9 mouse cellular contexts compared by ENCODE assay signal in the genomic region with DNA sequence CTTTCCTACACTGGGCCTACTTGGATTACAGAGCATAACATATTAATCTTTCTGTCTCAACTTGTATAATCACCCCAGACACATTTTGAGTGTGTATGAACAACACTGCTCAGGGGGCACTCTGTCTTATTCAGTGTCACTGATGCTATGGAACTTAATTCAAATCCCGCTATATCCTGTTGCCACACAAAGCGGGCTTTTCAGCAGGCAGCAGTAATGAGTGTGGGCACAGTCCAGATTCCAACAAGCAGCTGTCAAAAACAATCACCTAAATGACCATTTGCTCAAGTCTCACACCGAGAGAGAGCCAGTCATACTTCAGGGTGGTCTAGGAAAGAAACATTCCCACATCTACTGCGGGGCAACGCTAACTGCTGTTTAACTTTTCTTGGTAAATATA. TPM values are rescaled to one million over a fixed set of nuclear protein-coding genes. Genes with fewer than 3 reads are reported as not detected.
DNase-seq lines count a peak whose midpoint lies in the region; ATAC-seq and TF ChIP-seq lines count a peak whose summit lies in the region.
"Had no signal": no experiment of that assay in that cellular context is flagged by ENCODE, and none has a peak within 500 bp of the region (broad histone marks: within the 10 kb centered on the region; RNA-seq: fewer than 3 reads in every experiment).

No protein-coding gene starts in this region.

- 0 out of 2 replicates have a peak, but pooled peaks cover 2% of the 10 kb centered on the region for H3K27me3 ChIP-seq in kidney, embryonic 15.5 days
- H3K27me3 ChIP-seq in embryonic facial prominence, embryonic 12.5 days, result no peaks in the 10 kb centered on the region
- no peaks in the 10 kb centered on the region for H3K27me3 ChIP-seq in intestine, postnatal 0 days (replicated peaks; ENCODE audit: control insufficient read depth, insufficient read depth, low read length)
- peaks cover 5% of the 10 kb centered on the region; the same call in 1 of the 2 replicates for H3K27me3 ChIP-seq in neural tube, embryonic 12.5 days (replicated peaks)

- H3K4me2 ChIP-seq in kidney, embryonic 15.5 days, result peak overlapping the region; percentile 88
- H3K4me2 ChIP-seq in embryonic facial prominence, embryonic 12.5 days (replicated peaks), result peak overlapping the region; percentile 80
- H3K4me2 ChIP-seq in intestine, postnatal 0 days (replicated peaks; ENCODE audit: low read depth), result peak overlapping the region; percentile 98; the same call in 1 of the 2 replicates
- peak overlapping the region; percentile 78 for H3K4me2 ChIP-seq in neural tube, embryonic 12.5 days (replicated peaks)

- TF ChIP-seq CTCF in intestine, postnatal 0 days (IDR thresholded peaks at IDR 0.05; ENCODE audit: low read depth), result no peak

- H3K9me3 ChIP-seq in kidney, embryonic 15.5 days (replicated peaks), result no peaks in the 10 kb centered on the region
- H3K9me3 ChIP-seq in embryonic facial prominence, embryonic 12.5 days, result no peaks in the 10 kb centered on the region
- H3K9me3 ChIP-seq in intestine, postnatal 0 days (ENCODE audit: control insufficient read depth), result no peaks in the 10 kb centered on the region
- no peaks in the 10 kb centered on the region for H3K9me3 ChIP-seq in neural tube, embryonic 12.5 days

- H3K4me3 ChIP-seq in kidney, embryonic 15.5 days (replicated peaks), result peak overlapping the region; percentile 81
- peak overlapping the region; percentile 81 for H3K4me3 ChIP-seq in embryonic facial prominence, embryonic 12.5 days
- no peak overlapping the region for H3K4me3 ChIP-seq in intestine, postnatal 0 days (ENCODE audit: low read depth, low read length)
- no peak overlapping the region for H3K4me3 ChIP-seq in neural tube, embryonic 12.5 days

- H3K27ac ChIP-seq in kidney, embryonic 15.5 days, result no peak overlapping the region
- no peak overlapping the region for H3K27ac ChIP-seq in embryonic facial prominence, embryonic 12.5 days
- no peak overlapping the region for H3K27ac ChIP-seq in intestine, postnatal 0 days (ENCODE audit: low read depth, low read length)
- H3K27ac ChIP-seq in neural tube, embryonic 12.5 days, result no peak overlapping the region

- DNase-seq in kidney, postnatal 14 days, result no peak
- no peak for DNase-seq in urinary bladder, postnatal 14 days (ENCODE audit: low spot score)
- no peak for DNase-seq in c-Kit-positive CD71-positive TER-119-positive erythroid progenitor cells, embryonic 14.5 days (ENCODE audit: low spot score)
- no peak for DNase-seq in layer of hippocampus, postnatal 10 days (ENCODE audit: low spot score in 2 of 2)
- DNase-seq: cerebellum, adult 18-20 months had no signal

- peaks cover 60% of the 10 kb centered on the region for H3K4me1 ChIP-seq in kidney, embryonic 15.5 days
- H3K4me1 ChIP-seq in embryonic facial prominence, embryonic 12.5 days, result peaks cover 28% of the 10 kb centered on the region
- H3K4me1 ChIP-seq in intestine, postnatal 0 days (replicated peaks; ENCODE audit: control insufficient read depth, insufficient read depth, low read length), result no peaks in the 10 kb centered on the region
- peaks cover 29% of the 10 kb centered on the region for H3K4me1 ChIP-seq in neural tube, embryonic 12.5 days

- 49% methylated on average over 5 of the region's 5 CpGs for WGBS in kidney, embryonic 15.5 days
- 40% methylated on average over 5 of the region's 5 CpGs for WGBS in embryonic facial prominence, embryonic 12.5 days
- WGBS in intestine, postnatal 0 days, result 62% methylated on average over 5 of the region's 5 CpGs
- 31% methylated on average over 5 of the region's 5 CpGs for WGBS in neural tube, embryonic 12.5 days

- no peaks in the 10 kb centered on the region for H3K36me3 ChIP-seq in kidney, embryonic 15.5 days
- H3K36me3 ChIP-seq in embryonic facial prominence, embryonic 12.5 days, result no peaks in the 10 kb centered on the region
- no peaks in the 10 kb centered on the region for H3K36me3 ChIP-seq in intestine, postnatal 0 days (ENCODE audit: control insufficient read depth, insufficient read depth)
- no peaks in the 10 kb centered on the region for H3K36me3 ChIP-seq in neural tube, embryonic 12.5 days

- no peak for ATAC-seq in kidney, embryonic 15.5 days (replicated peaks; ENCODE audit: low FRiP score)
- no peak for ATAC-seq in embryonic facial prominence, embryonic 12.5 days (ENCODE audit: insufficient number of reproducible peaks, insufficient read depth, low FRiP score, low TSS enrichment)
- ATAC-seq in intestine, postnatal 0 days, result no peak
- no peak for ATAC-seq in neural tube, embryonic 12.5 days (ENCODE audit: low FRiP score, low read depth)

- H3K9ac ChIP-seq in kidney, embryonic 15.5 days, result no peak overlapping the region
- no peak overlapping the region for H3K9ac ChIP-seq in embryonic facial prominence, embryonic 12.5 days
- H3K9ac ChIP-seq in intestine, postnatal 0 days (ENCODE audit: low read depth, low read length), result no peak overlapping the region
- H3K9ac ChIP-seq in neural tube, embryonic 12.5 days, result 0 out of 2 replicates have a peak overlapping the region, but pooled peaks have one; percentile 17

RNA-seq across cellular contexts. Expression of a gene that starts 2.2 kb away (rescaled TPM):
- 11.0 and 12.1 TPM in 2 replicates for polyA plus RNA-seq in kidney, embryonic 15.5 days (2015; fragmentation: Nextera tagmentation; extraction: Ambion mirVana)
- polyA plus RNA-seq in embryonic facial prominence, embryonic 12.5 days (2016; fragmentation: Nextera tagmentation; extraction: Ambion mirVana), result 8.8 and 9.3 TPM in 2 replicates
- polyA plus RNA-seq in intestine, postnatal 0 days (2015; fragmentation: Nextera tagmentation; extraction: Ambion mirVana), result 2.8 and 3.3 TPM in 2 replicates
- polyA plus RNA-seq in neural tube, embryonic 12.5 days (2016; fragmentation: Nextera tagmentation; extraction: Ambion mirVana), result 6.9 and 7.0 TPM in 2 replicates
- total RNA-seq in layer of hippocampus, postnatal 10 days (2021), result 10 to 100 TPM; 48.3 to 48.8 TPM

Comparison
In these comparisons a context has a peak if more than half of its experiments do, and no peak if none do; other contexts are left out.
1. H3K4me3 ChIP-seq: peak in kidney, embryonic 15.5 days (single experiment) and embryonic facial prominence, embryonic 12.5 days (single experiment); none in intestine, postnatal 0 days (single experiment) and neural tube, embryonic 12.5 days (single experiment).
2. Peak in every context shown above with its lines, with median percentiles within 50 percentile points of each other: H3K4me2 ChIP-seq.